Mouse (Mus musculus): ENCODE data around the gene 2410004B18Rik. TPM values are rescaled to one million over a fixed set of nuclear protein-coding genes. Genes with fewer than 3 reads are reported as not detected.
"Not testable (repeated sequence)": the region's sequence is repeated elsewhere in the genome, so short reads cannot be mapped to it uniquely, and the experiment has no call there.

2410004B18Rik gene
- total RNA-seq (2021), result 10 to 100 TPM; 21.2 to 23.1 TPM
- long read RNA-seq, experiment 1, partial matches to known transcripts, result 0 of 8 reads
- long read RNA-seq, experiment 1, other reads (novel, unspliced or antisense), result 1 of 8 reads
- long read RNA-seq, experiment 2, transcript 2410004B18Rik-201 (3 exons, 1,547 nt), result major isoform, 27 of 36 reads
- long read RNA-seq, experiment 2, partial matches to known transcripts, result 0 of 36 reads
- long read RNA-seq, experiment 2, other reads (novel, unspliced or antisense), result 1 of 36 reads

DNA sequence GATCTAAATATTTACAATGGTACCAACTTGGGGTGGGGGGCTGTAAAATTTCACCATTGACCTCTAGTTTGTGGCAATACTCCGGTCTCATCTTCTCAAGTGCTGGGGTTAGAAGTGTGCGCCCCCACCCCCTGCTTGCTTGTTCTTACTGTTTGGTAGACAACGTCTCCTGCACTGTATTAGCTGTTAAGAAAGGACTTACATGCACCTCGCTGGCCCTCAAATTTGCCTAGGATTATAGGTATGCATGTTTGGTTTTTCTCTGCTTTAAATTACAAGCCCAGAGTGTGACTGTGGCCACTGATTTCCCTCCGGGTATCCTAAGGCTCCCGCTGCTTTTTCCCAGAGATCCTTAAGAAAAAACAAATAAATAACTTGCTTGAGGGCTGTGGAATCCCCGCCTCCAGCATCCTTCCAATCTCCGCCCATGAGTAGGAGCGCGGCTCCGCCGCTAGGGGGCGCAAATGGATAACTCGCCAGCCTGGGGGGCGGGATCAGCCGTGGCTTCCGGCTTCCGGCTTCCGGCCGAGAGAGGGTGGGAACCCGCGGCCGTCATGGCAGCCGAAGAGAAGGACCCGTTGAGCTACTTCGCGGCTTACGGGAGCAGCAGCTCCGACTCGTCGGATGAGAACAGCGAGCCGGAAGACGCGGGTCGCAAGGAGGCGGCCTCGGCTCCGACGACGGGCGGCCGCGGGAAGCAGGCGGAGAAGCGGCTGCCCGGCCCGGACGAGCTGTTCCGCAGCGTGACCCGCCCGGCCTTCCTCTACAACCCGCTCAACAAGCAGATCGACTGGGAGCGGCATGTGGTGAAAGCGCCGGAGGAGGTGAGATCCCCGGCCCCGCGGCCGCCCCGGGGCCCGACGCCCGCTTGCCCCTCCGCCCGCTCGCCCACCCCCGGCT, at the start of gene 2410004B18Rik:
Gene 2410004B18Rik (plus strand): TSS at position 510 of the 900 bp plus-strand sequence.
- DNase-seq (ENCODE audit: low spot score in 2 of 2), result peak; percentile 92 to 96

DNA sequence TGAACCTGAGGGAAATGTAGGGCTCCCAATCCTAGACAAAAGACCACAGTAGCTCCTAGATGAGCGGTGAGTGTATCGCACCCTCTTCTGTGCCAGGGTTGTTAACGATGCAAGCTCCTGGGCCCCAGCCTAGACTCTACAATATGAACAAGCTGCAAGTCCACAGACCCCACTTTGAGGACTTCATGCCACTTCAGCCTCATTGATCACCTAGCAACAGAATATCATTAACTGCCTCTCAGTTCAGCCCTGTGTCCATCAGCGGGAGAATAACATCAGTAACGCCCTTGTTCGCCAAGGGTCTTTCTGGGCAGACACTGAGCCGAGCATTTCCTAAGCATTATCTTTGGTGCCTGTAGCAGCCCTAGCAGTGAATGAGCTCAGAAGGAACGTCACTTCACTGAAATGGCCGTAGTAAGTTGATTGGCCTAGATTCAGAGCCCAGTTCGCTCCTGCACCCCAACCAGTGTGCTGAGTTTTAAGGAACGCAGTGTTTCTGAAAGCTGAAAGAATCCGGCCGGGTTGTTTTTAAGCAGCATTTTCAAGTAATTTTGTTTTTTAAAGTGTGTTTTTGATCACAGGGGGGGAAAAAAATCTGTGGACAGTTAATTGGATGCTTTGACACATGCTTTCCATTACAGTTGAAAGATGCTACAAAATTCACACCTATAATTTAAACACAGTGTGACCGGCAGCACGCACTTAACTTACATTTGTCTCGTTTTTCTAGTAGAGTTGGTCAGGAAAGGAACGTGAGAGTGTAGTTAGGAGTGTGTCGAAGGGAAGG, 47.3 kb upstream of the 2410004B18Rik start:
- no peak for DNase-seq (ENCODE audit: low spot score in 2 of 2)

DNA sequence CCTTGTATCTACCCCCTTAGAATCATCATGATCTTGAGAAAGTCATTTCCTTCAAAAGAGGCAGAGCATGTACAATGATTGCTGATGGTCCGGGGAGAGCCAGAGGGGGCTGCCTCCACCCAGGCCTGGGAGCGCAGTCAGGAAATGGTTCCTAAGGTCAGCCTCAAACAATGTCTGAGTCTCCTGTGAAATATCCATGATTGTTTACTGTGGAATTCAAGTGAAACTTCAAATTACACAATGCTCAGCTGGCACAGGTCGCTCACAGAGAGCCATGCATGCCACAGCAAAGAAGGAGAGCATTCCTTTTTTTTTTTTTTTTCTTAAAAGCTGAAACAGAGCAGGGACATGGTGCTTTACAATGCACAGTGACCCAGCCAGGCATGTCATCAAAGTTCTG, 45.4 kb upstream of the 2410004B18Rik start:
- DNase-seq (ENCODE audit: low spot score in 2 of 2), result no peak

DNA sequence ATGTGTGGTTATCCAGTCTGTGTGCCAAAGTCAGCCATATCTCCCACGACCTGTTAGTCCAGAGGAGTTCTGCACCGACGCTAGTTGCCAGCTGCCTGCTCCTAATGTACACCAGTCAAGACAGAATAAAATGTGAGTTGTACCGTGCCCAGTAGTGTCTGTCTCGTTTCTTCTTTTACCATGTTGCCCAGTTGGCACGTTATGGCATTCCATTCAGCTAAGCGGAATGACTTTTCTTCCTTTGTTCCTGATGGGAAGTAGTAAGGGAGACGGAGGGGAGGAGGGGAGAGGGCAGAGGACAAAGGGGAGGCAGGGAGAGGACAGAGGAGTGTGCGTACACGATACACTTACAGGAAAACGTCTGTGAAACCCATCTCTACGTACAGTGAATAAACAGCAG, 43.7 kb upstream of the 2410004B18Rik start:
- no peak for DNase-seq (ENCODE audit: low spot score in 2 of 2)

DNA sequence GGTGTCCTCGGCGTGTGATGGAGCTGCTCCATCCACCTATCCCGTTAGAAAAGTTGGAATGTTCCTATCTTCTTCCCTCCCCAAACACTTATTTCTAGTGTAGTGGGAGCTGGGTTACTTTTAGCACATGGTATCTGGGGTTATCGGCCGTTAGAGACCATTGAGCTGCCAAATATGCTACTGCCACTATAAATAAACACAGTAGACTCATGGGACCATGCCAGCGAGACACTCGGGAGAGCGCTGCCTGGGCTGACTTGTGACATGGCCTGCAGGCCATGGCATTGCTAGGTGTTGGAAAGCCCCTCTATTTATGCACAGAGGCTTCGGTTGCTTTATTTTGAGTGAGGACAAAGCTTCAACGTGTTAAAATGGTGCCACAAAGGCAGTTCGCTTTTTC, 40.1 kb upstream of the 2410004B18Rik start:
- DNase-seq (ENCODE audit: low spot score in 2 of 2), result no peak

DNA sequence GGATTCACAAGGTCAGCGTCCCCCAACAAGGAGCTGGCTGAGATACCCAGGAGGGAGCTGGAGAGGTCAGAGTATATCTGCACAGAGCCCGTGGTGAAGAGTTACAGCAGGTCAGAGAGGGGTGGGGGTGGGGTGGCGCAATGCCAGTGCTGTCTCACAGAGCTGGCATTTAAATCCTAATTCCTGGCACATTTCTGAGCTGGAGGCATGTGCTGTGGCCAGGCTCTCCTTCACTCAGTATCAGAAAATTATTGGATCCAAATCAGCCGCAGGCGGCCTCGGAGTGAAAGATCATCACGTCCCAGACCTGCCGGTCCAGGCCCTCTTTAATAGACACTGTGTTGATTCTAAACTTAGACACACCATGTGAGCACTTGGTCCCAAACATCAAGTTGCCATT, 38.0 kb upstream of the 2410004B18Rik start:
- no peak for DNase-seq (ENCODE audit: low spot score in 2 of 2)

DNA sequence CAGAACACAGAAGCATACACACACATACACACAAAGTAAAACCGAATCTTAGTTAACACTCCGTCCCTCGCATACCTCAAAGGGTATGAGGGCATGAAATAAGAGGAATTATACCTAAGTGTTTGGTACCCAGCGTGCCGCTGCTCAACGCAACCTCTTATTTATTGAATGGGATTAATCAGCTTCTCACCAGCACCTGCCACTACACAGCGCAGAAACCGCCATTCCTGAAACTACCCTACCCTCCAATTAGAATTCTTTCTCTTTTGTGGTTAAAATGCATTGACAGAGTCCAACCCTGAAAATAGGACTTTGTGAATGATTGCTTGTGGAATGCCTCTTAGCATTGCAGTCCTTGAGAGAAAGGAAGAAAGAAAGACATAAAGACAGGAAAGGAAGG, 34.3 kb upstream of the 2410004B18Rik start:
- no peak for DNase-seq (ENCODE audit: low spot score in 2 of 2)

DNA sequence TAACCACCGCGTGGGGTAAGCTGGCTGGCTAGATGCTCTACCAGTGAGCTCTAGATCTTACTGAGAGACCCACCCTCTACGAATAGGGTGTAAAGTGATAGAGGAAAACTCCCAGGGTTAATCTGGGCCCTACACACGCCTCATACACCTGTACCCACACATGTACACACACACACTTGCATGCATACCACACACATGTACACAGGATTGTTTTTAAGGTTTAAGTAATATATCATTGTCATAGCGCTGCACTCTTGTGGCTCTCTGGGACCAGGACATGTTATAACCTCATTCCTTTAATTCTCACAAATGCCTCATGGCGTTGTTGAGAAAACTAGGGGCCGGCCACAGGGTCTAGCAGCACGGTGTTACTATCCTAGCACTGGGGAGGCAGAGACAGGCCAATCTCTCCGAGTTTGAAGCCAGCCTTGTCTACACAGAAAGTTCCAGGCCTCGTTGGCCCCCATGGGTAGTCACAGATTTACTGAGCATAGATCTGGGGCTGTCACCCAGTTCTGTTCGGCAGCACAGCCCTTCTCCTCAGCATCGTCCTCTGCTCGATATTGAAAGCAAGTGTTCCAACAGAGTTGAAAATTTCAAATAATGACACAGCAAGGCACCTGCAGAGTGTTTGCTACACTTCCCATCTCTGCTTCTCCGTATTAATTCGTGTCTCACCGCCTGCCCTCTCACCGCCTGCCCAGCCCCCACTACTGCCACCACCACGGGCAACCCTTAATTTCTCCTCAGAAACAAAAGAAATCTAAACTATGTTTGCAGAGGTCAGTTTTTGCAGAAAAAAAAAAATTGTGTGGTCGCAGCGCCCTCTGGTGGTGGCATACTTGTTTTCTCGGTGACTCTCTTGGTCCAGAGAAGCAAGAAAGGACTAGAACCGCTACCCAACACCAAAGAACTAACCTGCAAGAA, 32.7 kb upstream of the 2410004B18Rik start:
- DNase-seq (ENCODE audit: low spot score in 2 of 2), result peak; percentile 58 to 65

DNA sequence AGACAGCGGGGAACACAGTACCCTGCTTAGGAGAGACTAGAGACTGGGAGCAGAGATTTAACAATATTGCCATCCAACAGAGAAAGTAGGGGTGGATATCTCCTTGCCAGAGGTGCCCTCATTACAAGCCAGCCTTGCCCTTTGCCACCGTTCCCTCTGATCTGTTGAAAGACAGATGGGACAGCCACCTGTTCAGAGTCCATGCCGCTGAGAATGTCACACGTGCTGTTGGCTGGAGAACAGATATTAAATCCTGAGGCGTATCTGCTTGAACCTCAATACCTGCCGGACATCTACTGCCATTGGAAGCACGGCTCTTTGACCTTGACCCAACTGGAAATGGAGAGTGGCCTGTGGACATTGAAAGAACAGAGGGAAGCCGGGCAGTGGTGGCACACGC, 31.2 kb upstream of the 2410004B18Rik start:
- no peak for DNase-seq (ENCODE audit: low spot score in 2 of 2)

DNA sequence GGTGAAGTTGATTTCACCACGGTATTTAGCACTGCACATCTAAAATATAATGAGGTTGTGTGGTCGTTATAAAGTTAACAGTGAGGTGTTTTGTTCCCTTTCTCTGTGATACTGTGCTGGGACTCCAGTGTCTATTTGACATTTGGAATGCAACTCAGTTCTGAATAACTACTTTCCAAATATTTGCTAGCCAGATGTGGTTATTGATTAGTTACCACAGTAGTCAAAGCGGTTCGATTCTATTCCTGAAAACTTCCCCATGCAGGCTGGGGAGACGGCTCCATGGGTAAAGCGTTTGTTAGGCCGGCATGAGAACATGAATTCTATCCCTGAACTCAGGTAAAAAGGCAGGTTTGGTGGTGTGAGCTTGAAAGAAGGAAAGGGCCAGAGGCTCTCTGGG, 25.3 kb upstream of the 2410004B18Rik start:
- no peak for DNase-seq (ENCODE audit: low spot score in 2 of 2)

DNA sequence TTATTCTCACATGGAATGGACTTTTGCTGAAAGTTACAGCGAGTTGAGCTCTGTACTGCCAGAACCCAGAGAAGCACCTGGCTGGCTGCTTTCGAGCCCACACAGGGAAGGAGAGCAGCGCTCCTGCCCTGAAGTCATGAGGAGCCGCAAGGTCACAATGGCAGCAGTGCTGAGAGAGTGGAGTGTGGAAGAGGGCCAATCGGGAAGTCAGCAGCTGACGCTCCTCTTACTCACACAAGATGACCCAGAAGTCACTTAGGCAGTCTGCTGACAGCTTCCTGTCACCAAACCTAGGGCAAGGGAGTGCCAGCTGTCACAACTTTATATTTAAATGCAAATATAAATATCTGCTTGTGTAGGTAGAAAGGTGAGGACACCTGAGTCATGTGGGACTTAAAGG, 24.6 kb upstream of the 2410004B18Rik start:
- DNase-seq (ENCODE audit: low spot score in 2 of 2), result no peak

DNA sequence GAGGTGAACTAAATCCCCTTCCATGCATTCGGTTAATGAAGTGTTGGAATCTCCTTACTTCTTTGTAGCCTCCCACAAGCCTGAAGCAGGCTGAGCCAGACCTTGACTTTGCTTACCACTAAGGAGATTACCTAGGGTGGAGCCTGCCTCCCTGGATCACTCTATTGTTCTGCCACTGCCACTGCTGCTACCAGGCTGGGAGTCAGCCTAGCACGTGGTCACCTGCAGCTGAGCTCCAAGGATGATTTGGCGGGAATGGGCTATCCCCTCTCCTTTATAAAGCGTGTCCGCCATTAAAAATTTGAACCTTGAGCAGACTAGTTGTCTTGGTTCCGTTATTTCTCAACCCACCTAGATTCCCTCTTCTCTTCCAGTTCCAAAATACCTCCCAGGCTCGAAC, 23.9 kb upstream of the 2410004B18Rik start:
- DNase-seq (ENCODE audit: low spot score in 2 of 2), result not testable (repeated sequence)

DNA sequence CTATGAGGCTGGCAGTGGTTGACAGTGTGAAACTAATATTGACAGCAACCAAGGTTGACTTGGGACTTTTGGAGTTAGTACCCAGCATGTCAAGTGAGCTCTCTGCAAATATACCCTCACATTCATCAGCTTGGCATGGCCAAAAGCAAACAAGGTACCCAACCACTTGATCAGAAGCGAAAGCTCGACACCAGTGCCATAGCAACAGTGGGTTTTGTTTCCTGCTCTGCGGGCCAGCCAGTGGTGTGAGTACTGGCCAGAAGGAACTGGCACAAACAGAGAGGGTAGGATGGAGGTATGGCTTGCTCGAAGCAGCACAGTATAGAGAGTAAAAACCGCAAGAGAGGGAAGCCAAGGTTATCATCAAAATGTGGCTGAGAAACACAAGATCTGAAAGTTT, 21.4 kb upstream of the 2410004B18Rik start:
- DNase-seq (ENCODE audit: low spot score in 2 of 2), result no peak

DNA sequence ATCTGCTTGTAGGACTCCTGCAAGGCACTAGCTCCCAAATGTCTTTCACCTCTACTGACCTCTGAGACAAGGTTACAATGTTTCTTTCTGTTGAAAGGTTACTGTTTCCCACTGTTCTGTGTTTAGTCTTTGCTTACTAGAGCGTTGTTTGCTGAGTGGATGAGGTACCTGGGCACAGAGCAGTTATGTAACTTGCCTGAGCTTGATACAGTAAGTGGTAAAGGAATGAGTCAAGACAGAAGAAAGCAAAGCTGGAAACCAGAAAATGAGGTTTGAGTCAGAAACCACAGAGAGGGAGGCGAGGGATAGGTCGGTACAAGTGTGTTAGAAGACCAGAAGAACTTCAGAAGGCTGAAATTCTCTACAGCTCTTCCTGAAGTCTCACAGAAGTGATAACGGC, 21.0 kb upstream of the 2410004B18Rik start:
- no peak for DNase-seq (ENCODE audit: low spot score in 2 of 2)

DNA sequence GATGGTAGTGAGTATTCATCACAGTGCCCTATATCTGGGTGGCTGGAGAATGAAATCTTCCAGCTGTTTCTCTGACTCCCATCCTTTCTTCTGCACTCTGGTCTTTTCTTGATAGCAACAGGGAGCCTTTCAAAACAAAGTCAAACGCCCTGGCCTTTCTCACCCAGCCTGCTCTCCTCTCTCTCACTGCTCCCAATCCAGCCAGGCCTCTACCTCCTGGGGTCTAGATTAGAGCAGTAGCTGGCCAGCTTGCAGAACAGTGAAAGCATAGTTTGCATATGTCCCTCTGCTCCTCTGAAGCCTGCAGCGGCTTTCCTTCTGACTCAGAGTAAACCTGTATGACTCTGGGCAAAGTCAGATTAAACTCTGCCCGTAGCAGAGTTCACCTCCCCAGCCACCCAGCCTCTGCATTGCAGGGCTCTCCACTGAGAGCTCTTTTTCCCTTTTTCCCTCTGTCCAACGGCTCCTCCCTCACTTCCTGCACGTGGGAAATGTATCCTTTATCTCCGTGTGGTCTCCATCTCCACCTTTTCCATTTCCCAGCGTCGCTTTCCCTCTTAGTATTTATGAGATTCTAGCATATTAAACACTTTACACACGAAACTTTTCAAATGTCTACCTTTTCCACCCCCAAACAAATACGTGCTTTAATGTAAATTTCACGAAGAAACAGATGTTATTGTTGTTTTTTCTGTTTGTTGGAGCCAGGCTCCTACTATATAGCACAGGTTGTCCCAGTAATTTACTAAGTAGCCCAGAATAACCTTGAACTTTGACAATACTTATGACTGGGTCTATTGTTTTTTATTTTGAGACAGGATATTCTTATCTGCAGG, 15.6 kb upstream of the 2410004B18Rik start, which contains the start of gene Bcl10:
Gene Bcl10 (plus strand): TSS at position 786 of the 836 bp plus-strand sequence.
- DNase-seq (ENCODE audit: low spot score in 2 of 2), result no peak

DNA sequence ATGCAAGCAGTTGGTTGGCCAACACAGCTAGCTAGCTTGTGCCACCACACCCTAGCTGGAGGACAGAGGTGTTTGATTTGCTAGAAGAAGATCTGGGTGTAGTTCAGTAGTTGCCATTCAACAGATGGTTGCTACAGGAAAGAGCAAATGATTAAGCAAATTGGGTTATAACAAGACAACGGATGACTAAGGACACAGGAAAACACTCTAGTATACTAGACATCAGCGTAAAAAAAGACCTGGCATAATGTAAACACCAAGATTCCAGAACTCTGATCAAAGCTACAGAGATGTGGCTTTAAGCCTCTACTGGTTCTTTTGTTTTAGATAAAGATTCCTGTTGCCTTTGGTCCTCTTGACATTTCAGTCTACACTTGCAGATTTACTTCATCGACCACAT, 14.8 kb upstream of the 2410004B18Rik start:
- DNase-seq (ENCODE audit: low spot score in 2 of 2), result no peak

DNA sequence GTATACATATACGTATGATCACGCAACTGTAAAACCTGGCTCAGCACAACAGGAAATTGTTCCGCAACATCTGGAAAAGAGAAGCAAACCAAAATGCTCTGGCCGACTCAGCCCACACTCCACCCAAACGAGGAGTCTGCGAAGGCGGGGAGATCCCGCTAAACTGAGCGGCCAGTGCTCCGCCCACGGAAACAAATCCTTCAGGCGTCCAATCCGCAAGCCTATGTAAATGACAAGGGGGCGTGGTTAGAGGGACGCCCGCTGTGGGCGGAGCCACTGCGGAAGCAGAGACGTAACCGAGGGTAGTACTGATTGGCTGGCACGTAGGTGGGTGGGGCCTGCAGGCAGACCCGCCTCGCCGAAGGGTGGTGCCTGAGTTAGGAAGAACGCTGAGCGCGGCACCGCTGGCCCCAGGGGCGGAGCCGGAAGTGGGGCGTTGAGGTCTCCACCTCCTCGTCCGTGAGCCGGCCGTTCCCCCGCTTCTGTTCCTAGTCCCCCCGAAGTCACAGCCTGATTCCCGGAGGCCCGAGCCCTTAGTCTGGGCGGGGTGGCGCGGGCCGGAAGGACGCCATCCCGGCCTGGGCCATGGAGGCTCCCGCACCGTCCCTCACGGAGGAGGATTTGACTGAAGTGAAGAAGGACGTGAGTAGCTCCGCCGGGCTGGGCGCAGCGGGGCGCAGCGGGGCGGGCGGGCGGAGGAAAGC, 13.8 kb upstream of the 2410004B18Rik start:
- DNase-seq (ENCODE audit: low spot score in 2 of 2), result peak; percentile 95 to 96

DNA sequence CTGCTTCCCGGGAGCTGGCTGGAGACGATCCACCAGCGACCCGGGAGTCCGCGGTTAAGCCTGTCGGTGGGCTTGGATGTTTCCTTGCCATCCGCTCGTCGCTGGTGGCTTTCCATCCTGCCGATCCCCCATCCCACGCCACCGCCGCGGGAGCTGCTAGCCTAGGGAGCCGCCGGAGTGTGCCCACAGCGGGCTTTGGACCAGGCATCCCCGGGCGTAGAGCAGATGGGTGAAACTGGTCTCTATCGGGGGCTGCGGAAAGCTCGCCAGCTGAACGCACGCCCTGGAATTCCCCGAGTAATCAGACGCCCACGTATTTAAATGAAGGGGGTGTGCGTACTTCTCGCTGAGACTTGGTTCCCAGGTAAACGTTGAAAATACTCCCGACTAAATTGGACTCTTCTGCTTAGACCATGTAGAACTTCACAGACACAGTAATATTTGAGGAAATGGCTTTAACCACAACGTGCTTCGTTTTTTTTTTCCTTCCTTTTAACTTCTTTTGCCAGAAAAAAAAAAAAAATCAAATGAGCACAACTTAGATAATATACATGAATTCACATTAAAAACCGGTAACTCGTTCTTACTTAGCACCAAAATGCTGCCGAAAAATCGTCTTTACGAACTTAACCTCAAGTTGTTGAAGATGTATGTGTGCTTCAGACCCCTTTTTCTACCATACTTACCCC, 13.0 kb upstream of the 2410004B18Rik start:
- peak; percentile 56 to 59 for DNase-seq (ENCODE audit: low spot score in 2 of 2)
